Mouse (Mus musculus): ENCODE results near the gene Shisa6. TPM values are rescaled to one million over a fixed set of nuclear protein-coding genes. Genes with fewer than 3 reads are reported as not detected.

Gene Shisa6
- polyA plus RNA-seq, 1 experiment from 2014 or later = not detected

DNA sequence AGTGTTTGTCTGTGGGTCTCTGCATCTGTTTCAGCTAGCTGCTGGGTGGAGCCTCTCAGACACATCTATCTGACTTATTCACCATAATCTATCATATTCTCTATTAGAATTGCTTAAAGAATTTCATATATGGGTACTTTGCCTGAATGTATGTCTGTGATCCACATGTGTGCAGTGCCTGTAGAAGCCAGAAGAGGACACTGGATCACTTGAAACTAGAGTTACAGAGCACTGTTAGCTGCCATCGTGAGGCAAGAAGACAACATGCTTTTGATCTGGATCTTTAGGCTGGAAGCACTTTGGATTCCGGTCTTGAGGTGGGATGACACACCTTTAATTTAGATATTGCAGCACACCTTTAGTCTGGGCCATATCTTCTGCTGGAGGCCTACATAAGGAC lies 289.2 kb downstream of the Shisa6 start:
- ATAC-seq (ENCODE audit: low read depth) = no peak
- 39% methylated on average over 2 of the region's 2 CpGs for WGBS (ENCODE audit: insufficient replicate concordance)
- no peak overlapping the region for H3K27ac ChIP-seq (ENCODE audit: low read length)
- H3K4me2 ChIP-seq (ENCODE audit: low read depth, low read length) = no peak overlapping the region
- H3K4me1 ChIP-seq (ENCODE audit: control insufficient read depth, low read depth, low read length) = no peaks in the 10 kb centered on the region
- H3K4me3 ChIP-seq (ENCODE audit: low read depth, low read length) = no peak overlapping the region
- no peaks in the 10 kb centered on the region for H3K27me3 ChIP-seq (ENCODE audit: control insufficient read depth, insufficient read depth, low read depth, low read length)
- no peaks in the 10 kb centered on the region for H3K9me3 ChIP-seq (replicated peaks; ENCODE audit: control insufficient read depth, low read length)
- H3K9ac ChIP-seq (ENCODE audit: low read depth, low read length) = no peak overlapping the region
- no peaks in the 10 kb centered on the region for H3K36me3 ChIP-seq (ENCODE audit: control insufficient read depth, insufficient read depth)

DNA sequence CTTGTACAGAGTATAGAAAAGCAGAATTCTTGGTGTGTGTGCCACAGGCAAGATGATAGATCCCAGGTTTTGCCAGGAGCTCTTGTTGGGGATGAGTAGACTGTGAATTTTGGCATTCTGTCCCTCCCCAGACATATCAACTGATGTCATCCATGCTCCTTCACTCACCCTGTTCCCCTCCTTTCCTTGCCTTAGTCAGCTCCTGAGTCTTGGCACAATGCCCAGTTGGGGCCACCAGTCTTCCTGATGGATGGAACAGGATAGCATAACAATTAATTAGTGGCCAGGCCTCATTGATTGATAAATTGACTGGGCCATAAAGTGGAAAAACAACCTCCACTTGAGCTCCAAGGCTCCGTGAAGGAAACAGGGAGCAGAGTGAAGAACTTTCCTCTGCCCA lies 292.9 kb downstream of the Shisa6 start:
- no peak for ATAC-seq (ENCODE audit: low read depth)
- H3K4me3 ChIP-seq (ENCODE audit: low read depth, low read length) = no peak overlapping the region
- no peak overlapping the region for H3K4me2 ChIP-seq (ENCODE audit: low read depth, low read length)
- no peak overlapping the region for H3K27ac ChIP-seq (ENCODE audit: low read length)
- H3K9ac ChIP-seq (ENCODE audit: low read depth, low read length) = no peak overlapping the region
- H3K36me3 ChIP-seq (ENCODE audit: control insufficient read depth, insufficient read depth) = no peaks in the 10 kb centered on the region
- no peaks in the 10 kb centered on the region for H3K27me3 ChIP-seq (ENCODE audit: control insufficient read depth, insufficient read depth, low read depth, low read length)
- H3K4me1 ChIP-seq (ENCODE audit: control insufficient read depth, low read depth, low read length) = no peaks in the 10 kb centered on the region
- no peaks in the 10 kb centered on the region for H3K9me3 ChIP-seq (replicated peaks; ENCODE audit: control insufficient read depth, low read length)
- 48% methylated on average over 1 of the region's 1 CpGs for WGBS (ENCODE audit: insufficient replicate concordance)

DNA sequence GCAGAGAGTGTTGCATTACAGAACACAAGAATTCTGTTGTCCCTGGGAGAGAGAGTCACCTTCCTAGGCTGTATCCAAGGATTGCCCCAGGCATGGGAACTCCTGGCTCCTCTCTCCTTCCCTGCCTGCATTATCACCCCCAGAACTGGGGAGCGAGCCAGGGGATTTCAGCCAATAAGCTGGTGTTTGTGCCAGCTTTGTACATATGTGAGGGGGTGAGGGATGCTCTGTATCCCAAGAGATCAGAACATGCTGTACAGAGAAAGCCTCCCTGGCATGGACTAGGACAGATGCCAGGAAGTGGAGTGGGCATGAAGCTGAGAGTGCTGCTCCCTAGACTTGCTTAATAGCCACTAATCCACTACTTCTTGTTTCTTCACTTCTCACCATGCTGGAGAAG lies 303.6 kb downstream of the Shisa6 start:
- Histone ChIP-seq H3K4me3 (ENCODE audit: low read depth, low read length) (no peak overlapping the region), H3K36me3 (ENCODE audit: control insufficient read depth, insufficient read depth) (no peaks in the 10 kb centered on the region), H3K9ac (ENCODE audit: low read depth, low read length) (no peak overlapping the region), H3K4me1 (ENCODE audit: control insufficient read depth, low read depth, low read length) (no peaks in the 10 kb centered on the region), H3K27ac (ENCODE audit: low read length) (no peak overlapping the region), H3K4me2 (ENCODE audit: low read depth, low read length) (no peak overlapping the region), H3K27me3 (ENCODE audit: control insufficient read depth, insufficient read depth, low read depth, low read length) (no peaks in the 10 kb centered on the region), H3K9me3 (replicated peaks; ENCODE audit: control insufficient read depth, low read length) (no peaks in the 10 kb centered on the region)
- 57% methylated on average over 1 of the region's 1 CpGs for WGBS (ENCODE audit: insufficient replicate concordance)
- no peak for ATAC-seq (ENCODE audit: low read depth)

DNA sequence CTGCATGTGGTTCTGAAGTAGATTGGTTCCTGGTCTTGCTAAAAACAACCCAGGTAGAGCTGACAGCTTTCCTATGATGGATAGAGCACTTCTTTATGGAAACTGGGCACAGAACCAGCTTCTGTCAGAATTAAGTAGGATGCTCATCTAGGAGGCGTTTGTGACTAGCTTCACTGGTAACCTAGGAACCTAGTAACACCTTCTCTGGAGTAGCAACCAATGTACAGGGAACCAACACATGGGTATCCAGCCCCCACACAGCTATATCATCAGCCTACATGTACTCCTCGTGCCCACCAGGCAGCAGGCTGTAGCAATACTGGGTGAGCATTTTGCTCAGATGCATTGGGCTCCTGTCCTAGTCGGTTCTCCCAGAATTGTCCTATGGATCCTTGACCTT lies 307.3 kb downstream of the Shisa6 start:
- ATAC-seq (ENCODE audit: low read depth) = no peak
- WGBS (ENCODE audit: insufficient replicate concordance) = 48% methylated on average over 3 of the region's 3 CpGs

DNA sequence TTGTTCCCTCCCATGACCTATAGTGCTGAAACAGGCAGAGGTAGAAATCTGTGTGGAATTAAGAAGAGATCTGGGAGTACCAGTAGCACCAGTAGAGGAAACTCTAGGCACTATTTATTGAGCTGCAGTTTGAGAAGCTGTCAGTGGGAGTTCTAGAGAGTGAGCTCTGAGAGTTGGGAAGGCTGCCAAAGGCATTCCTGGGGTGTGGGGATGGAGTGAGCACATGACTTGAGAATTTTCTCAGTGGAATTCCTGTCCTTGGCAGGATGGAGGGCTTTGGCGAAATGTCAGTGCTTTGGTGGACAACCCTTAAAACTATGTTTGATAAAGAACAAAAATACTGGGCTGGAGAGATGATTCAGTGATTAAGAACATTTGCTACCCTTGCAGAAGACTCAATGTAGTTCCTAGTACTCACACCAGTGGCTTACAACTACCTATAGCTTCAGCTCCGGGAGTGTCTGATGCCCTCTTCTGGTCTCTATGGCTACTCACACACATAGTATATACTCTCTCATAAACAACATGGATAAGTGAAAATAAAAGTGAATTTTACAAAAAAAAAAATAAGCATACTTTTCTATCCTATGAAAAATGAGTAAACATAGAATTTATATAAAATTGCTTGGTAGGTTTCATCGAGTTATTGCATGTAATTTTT lies 337.0 kb downstream of the Shisa6 start:
- H3K9me3 ChIP-seq (replicated peaks; ENCODE audit: control insufficient read depth, low read length) = no peaks in the 10 kb centered on the region; the same call in 1 of the 2 replicates
- H3K4me3 ChIP-seq (ENCODE audit: low read depth, low read length) = no peak overlapping the region
- WGBS (ENCODE audit: insufficient replicate concordance) = 55% methylated on average over 3 of the region's 3 CpGs
- no peak overlapping the region for H3K4me2 ChIP-seq (ENCODE audit: low read depth, low read length)
- no peaks in the 10 kb centered on the region for H3K27me3 ChIP-seq (ENCODE audit: control insufficient read depth, insufficient read depth, low read depth, low read length)
- H3K9ac ChIP-seq (ENCODE audit: low read depth, low read length) = no peak overlapping the region
- ATAC-seq (ENCODE audit: low read depth) = no peak
- no peak overlapping the region for H3K27ac ChIP-seq (ENCODE audit: low read length)
- no peaks in the 10 kb centered on the region for H3K36me3 ChIP-seq (ENCODE audit: control insufficient read depth, insufficient read depth)
- no peaks in the 10 kb centered on the region for H3K4me1 ChIP-seq (ENCODE audit: control insufficient read depth, low read depth, low read length)

More for the DNA sequence above, 307.3 kb downstream of the Shisa6 start:
- no peaks in the 10 kb centered on the region for H3K36me3 ChIP-seq (ENCODE audit: control insufficient read depth, insufficient read depth)
- H3K9ac ChIP-seq (ENCODE audit: low read depth, low read length) = no peak overlapping the region
- H3K4me2 ChIP-seq (ENCODE audit: low read depth, low read length) = no peak overlapping the region
- H3K27ac ChIP-seq (ENCODE audit: low read length) = no peak overlapping the region
- no peak overlapping the region for H3K4me3 ChIP-seq (ENCODE audit: low read depth, low read length)
- no peaks in the 10 kb centered on the region for H3K4me1 ChIP-seq (ENCODE audit: control insufficient read depth, low read depth, low read length)
- H3K9me3 ChIP-seq (replicated peaks; ENCODE audit: control insufficient read depth, low read length) = no peaks in the 10 kb centered on the region
- no peaks in the 10 kb centered on the region for H3K27me3 ChIP-seq (ENCODE audit: control insufficient read depth, insufficient read depth, low read depth, low read length)

DNA sequence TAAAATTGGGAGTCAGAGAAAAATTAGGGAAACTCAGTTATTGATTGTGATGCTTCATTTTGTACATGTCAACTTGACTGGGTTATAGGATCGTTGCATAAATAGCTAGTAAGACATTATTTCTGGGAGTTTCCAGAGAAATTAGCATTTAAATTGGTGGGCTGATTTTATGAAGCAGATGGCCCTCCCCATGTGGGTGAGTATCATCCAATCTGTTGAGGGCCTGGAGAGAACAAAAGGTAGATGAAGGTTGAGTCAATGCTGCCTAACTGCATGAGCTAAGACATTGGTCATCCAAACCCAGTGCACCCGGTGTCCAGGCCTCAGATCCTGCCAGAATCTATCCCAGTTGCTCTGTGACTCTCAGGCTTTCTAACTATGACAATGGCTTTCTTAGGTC lies 337.6 kb downstream of the Shisa6 start:
- WGBS (ENCODE audit: insufficient replicate concordance) = 60% methylated on average over 2 of the region's 2 CpGs
- ATAC-seq (ENCODE audit: low read depth) = no peak
- Histone ChIP-seq H3K9me3 (replicated peaks; ENCODE audit: control insufficient read depth, low read length) (no peaks in the 10 kb centered on the region; the same call in 1 of the 2 replicates), H3K27ac (ENCODE audit: low read length) (no peak overlapping the region), H3K27me3 (ENCODE audit: control insufficient read depth, insufficient read depth, low read depth, low read length) (no peaks in the 10 kb centered on the region), H3K9ac (ENCODE audit: low read depth, low read length) (no peak overlapping the region), H3K4me3 (ENCODE audit: low read depth, low read length) (no peak overlapping the region), H3K4me2 (ENCODE audit: low read depth, low read length) (no peak overlapping the region), H3K36me3 (ENCODE audit: control insufficient read depth, insufficient read depth) (no peaks in the 10 kb centered on the region), H3K4me1 (ENCODE audit: control insufficient read depth, low read depth, low read length) (no peaks in the 10 kb centered on the region)

DNA sequence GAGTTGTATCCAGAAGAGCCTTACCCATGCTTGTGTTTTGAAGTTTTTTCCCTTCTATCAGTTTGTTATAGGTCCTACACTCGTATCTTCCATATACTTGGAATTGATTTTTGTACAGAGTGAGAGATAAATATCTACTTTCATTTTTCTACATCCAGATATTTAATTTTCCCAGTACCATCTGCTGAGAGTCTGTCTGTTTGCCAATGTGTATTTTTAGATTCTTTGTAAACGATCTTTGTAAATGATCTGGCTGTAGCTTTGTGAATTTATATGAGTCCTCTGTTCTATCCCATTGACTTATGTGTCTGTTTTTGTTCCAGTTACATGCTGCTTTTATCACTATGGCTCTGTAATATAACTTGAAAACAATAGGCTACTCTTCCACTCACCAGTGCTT lies 348.0 kb downstream of the Shisa6 start:
- H3K36me3 ChIP-seq (ENCODE audit: control insufficient read depth, insufficient read depth) = no peaks in the 10 kb centered on the region
- no peaks in the 10 kb centered on the region for H3K27me3 ChIP-seq (ENCODE audit: control insufficient read depth, insufficient read depth, low read depth, low read length)
- no peak overlapping the region for H3K4me3 ChIP-seq (ENCODE audit: low read depth, low read length)
- no peak overlapping the region for H3K4me2 ChIP-seq (ENCODE audit: low read depth, low read length)
- 46% methylated on average over 2 of the region's 2 CpGs for WGBS (ENCODE audit: insufficient replicate concordance)
- no peaks in the 10 kb centered on the region for H3K4me1 ChIP-seq (ENCODE audit: control insufficient read depth, low read depth, low read length)
- H3K9me3 ChIP-seq (replicated peaks; ENCODE audit: control insufficient read depth, low read length) = no peaks in the 10 kb centered on the region
- ATAC-seq (ENCODE audit: low read depth) = no peak
- H3K9ac ChIP-seq (ENCODE audit: low read depth, low read length) = no peak overlapping the region
- no peak overlapping the region for H3K27ac ChIP-seq (ENCODE audit: low read length)

DNA sequence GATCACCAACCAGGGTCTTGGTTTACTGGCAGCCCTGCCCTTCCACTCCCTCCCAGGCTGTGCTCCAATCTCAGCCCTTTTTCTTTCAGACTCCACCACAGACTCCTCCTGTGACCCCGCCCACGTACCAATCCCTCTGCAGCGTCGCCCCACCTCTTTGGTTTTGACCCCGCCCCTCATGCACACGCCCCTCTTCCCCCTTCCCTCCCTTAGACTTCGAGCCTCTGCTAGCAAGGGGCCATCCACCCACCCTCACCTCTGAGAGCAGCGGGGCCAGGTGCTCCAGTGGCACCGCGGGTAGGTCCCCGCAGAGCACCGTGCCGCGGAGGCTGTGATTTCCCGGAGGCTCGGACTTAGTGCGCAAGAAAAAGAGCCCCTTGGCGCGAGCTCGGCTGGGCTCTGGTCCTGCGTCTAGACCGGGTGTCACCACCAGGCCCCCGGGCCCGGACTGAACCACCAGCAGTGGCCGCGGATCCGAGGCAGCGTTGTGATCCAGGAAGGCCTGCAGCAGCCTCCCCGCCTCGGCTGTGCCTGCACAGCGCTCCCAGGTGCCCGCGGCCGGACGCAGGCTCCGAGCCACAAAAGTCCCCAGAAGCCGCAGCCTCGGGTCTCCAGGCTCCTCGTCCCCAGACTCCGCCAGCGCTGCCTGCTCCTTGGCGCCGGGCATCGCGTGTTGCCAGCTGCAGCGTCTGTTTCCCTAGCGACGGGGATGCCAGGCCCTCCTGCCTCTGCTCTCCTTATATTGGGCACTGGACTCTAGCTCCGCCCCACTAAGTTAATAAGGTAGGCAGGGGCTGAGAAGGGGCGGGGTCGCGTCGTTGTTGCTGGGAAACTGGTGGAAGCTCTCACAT lies 357.7 kb downstream of the Shisa6 start, which contains the start of gene Dnah9:
Dnah9 (minus strand) TSS at position 751 of the 851 bp plus-strand sequence.
- Histone ChIP-seq H3K4me1 (ENCODE audit: control insufficient read depth, low read depth, low read length) (no peaks in the 10 kb centered on the region), H3K4me2 (ENCODE audit: low read depth, low read length) (peak within 1 kb of the TSS; percentile 60), H3K4me3 (ENCODE audit: low read depth, low read length) (peak within 1 kb of the TSS; percentile 43), H3K36me3 (ENCODE audit: control insufficient read depth, insufficient read depth) (no peaks in the 10 kb centered on the region), H3K27ac (ENCODE audit: low read length) (no peak within 1 kb of the TSS), H3K9me3 (replicated peaks; ENCODE audit: control insufficient read depth, low read length) (no peaks in the 10 kb centered on the region), H3K9ac (ENCODE audit: low read depth, low read length) (no peak within 1 kb of the TSS), H3K27me3 (ENCODE audit: control insufficient read depth, insufficient read depth, low read depth, low read length) (peaks cover 6% of the 10 kb centered on the region; the same call in 1 of the 2 replicates)
- ATAC-seq (ENCODE audit: low read depth) = peak; percentile 53
- under 1% methylated on average over 51 of the region's 53 CpGs for WGBS (ENCODE audit: insufficient replicate concordance)

DNA sequence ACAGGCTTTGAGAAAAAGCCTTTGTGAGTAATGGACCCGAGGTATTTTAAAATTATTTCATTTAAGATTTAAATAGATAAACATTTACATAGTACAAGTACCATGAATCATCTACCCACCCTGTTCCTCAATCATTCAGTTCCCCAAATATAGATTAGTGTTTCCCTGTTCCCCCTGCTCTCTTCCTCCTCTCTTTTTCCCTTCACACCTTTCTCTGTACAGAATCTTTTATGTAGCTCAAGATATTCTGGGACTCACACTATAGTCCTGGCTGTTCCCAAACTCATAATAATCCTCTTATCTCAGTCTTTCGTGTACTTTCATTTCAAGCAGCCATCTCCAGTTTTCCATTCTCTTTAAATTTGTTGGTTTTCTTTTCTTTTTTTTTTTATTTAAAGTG lies 361.7 kb downstream of the Shisa6 start:
- Histone ChIP-seq H3K4me1 (ENCODE audit: control insufficient read depth, low read depth, low read length) (no peaks in the 10 kb centered on the region), H3K27ac (ENCODE audit: low read length) (no peak overlapping the region), H3K9ac (ENCODE audit: low read depth, low read length) (no peak overlapping the region), H3K9me3 (replicated peaks; ENCODE audit: control insufficient read depth, low read length) (no peaks in the 10 kb centered on the region), H3K4me3 (ENCODE audit: low read depth, low read length) (no peak overlapping the region), H3K27me3 (ENCODE audit: control insufficient read depth, insufficient read depth, low read depth, low read length) (peaks cover 6% of the 10 kb centered on the region; the same call in 1 of the 2 replicates), H3K36me3 (ENCODE audit: control insufficient read depth, insufficient read depth) (no peaks in the 10 kb centered on the region), H3K4me2 (ENCODE audit: low read depth, low read length) (no peak overlapping the region)
- 41% methylated on average over 2 of the region's 2 CpGs for WGBS (ENCODE audit: insufficient replicate concordance)
- no peak for ATAC-seq (ENCODE audit: low read depth)

Data from liver, embryonic 16.5 days (tissue).